Mouse (Mus musculus) embryonic facial prominence, embryonic 12.5 days (tissue): ENCODE measurements around the gene Rtn4. TPM values are rescaled to one million over a fixed set of nuclear protein-coding genes. Genes with fewer than 3 reads are reported as not detected.
A peak's percentile ranks its signal among the peaks of the same experiment; 100 is the strongest.

Source experiments
- ATAC-seq: fragments of 200-750 bp; cut with Nextera tagmentation; 2 replicates; pipeline ENCODE4 v1.8.0; 2017; ENCODE audit not compliant: insufficient number of reproducible peaks, insufficient read depth, low FRiP score, low TSS enrichment
- H3K27ac ChIP-seq: fragments of 300-500 bp; sonication (generic); 2 replicates; pipeline ENCODE4 v1.5.1; 2016; ENCODE audit warnings: mild to moderate bottlenecking
- H3K27me3 ChIP-seq: fragments of 300-500 bp; sonication (generic); 2 replicates; pipeline ENCODE4 v1.6.1; 2016; ENCODE audit warnings: mild to moderate bottlenecking, moderate library complexity
- H3K36me3 ChIP-seq: fragments of 300-500 bp; sonication (generic); 2 replicates; pipeline ENCODE4 v1.6.1; 2016; ENCODE audit warnings: mild to moderate bottlenecking
- H3K4me1 ChIP-seq: fragments of 300-500 bp; sonication (generic); 2 replicates; pipeline ENCODE4 v1.6.1; 2016
- H3K4me2 ChIP-seq: fragments of 300-500 bp; sonication (generic); replicated peaks from 2 replicates; pipeline ENCODE4 v1.6.1; 2016; ENCODE audit warnings: mild to moderate bottlenecking, moderate library complexity
- H3K4me3 ChIP-seq: fragments of 300-500 bp; sonication (generic); 2 replicates; pipeline ENCODE4 v1.5.1; 2016; ENCODE audit warnings: mild to moderate bottlenecking
- H3K9ac ChIP-seq: fragments of 300-500 bp; sonication (generic); 2 replicates; pipeline ENCODE4 v1.6.1; 2016; ENCODE audit warnings: mild to moderate bottlenecking, moderate library complexity
- H3K9me3 ChIP-seq: fragments of 300-500 bp; sonication (generic); 2 replicates; pipeline ENCODE4 v1.6.1; 2016; ENCODE audit warnings: mild to moderate bottlenecking, moderate library complexity
- WGBS: fragments of 180-500 bp; shearing (Covaris S2); methylation state at CpG from one replicate; pipeline ENCODE4 v1.1.7; 2016; 5-methylcytosine and 5-hydroxymethylcytosine counted together
- polyA plus RNA-seq: library from polyadenylated mRNA; unstranded; fragments of >200 nt; fragmentation: Nextera tagmentation; extraction: Ambion mirVana; gene quantifications from 2 replicates; pipeline ENCODE4 v1.2.1, GENCODE M21; 2016

Gene Rtn4
- polyA plus RNA-seq, 1 experiment from 2014 or later, result 92.4 TPM

DNA sequence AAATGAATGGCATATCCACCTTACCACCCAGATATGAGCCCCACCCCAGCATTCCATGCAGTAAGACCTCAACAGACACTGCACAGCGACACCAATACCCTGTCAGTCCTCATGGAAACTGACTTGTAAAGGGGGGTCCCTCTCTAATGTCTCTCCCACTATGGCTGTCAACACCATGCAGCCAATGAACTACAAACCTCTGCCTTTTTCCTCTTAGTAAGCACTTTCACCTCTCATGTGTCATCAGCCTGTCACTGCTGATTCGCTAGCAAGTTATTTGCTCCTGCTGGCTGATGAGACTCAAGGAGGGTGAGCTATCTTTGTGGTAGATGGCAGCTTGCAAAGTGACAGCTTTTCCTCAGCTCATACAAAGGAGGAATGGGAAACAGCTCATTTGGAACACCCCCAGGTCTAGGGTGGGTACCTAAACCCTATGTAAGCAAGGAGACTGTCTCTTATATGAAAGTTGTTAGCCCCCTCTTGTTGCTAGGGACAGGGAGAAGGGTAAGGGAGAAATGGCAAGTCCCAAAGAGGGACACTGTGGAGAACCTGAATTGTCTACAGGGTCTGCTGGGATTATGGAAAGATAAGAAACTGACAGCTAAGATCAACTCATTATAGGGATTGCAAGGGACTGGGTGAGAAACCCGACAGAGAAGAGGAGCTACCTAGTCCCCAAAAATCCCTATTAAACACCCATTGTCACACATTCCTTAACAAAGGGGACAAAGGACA, 78.1 kb downstream of the Rtn4 start:
- Histone ChIP-seq H3K4me2 (no peak overlapping the region), H3K9ac (no peak overlapping the region), H3K27ac (no peak overlapping the region), H3K9me3 (no peaks in the 10 kb centered on the region), H3K36me3 (no peaks in the 10 kb centered on the region), H3K4me3 (no peak overlapping the region), H3K27me3 (no peaks in the 10 kb centered on the region), H3K4me1 (no peaks in the 10 kb centered on the region)
- no peak for ATAC-seq
- 45% methylated on average over 3 of the region's 3 CpGs for WGBS

GRCm38 (mm10) chr11:29772279-29772678, 79.5 kb downstream of the Rtn4 start:
- Histone ChIP-seq H3K4me3 (no peak overlapping the region), H3K4me1 (no peaks in the 10 kb centered on the region), H3K27ac (no peak overlapping the region), H3K36me3 (no peaks in the 10 kb centered on the region), H3K4me2 (no peak overlapping the region), H3K9ac (no peak overlapping the region), H3K27me3 (no peaks in the 10 kb centered on the region), H3K9me3 (no peaks in the 10 kb centered on the region)
- no peak for ATAC-seq
- 95% methylated on average over 1 of the region's 1 CpGs for WGBS

DNA sequence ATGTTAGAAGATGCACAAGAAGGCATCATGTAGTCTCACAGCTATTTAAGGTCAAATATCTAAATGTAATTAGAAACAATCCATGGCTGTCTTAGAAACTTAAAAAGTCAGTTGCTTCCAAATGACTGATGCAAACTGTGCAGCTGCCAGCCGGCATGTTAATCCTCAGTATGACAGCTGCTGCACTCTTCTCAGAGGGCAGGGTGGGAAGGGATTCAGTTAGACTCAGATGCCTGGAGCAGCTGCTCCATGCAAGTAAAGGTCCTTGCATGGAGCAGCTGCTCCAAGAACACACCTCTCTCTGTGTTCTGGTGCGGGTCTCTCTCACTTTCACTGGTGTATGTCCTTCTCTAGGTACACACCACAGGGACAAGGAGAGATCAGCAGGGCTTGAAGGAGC, 81.5 kb downstream of the Rtn4 start:
- Histone ChIP-seq H3K36me3 (no peaks in the 10 kb centered on the region), H3K4me1 (no peaks in the 10 kb centered on the region), H3K27me3 (no peaks in the 10 kb centered on the region), H3K9ac (no peak overlapping the region), H3K4me3 (no peak overlapping the region), H3K9me3 (no peaks in the 10 kb centered on the region), H3K4me2 (no peak overlapping the region), H3K27ac (0 out of 2 replicates have a peak overlapping the region, but pooled peaks have one; percentile 36)
- WGBS, result 44% methylated on average over 2 of the region's 2 CpGs
- peak; percentile 60; the same call in 1 of the 2 replicates for ATAC-seq

GRCm38 (mm10) chr11:29774760-29775159, 82.0 kb downstream of the Rtn4 start:
- Histone ChIP-seq H3K9ac (no peak overlapping the region), H3K9me3 (no peaks in the 10 kb centered on the region), H3K27me3 (no peaks in the 10 kb centered on the region), H3K4me3 (no peak overlapping the region), H3K4me1 (no peaks in the 10 kb centered on the region), H3K27ac (0 out of 2 replicates have a peak overlapping the region, but pooled peaks have one; percentile 36), H3K36me3 (no peaks in the 10 kb centered on the region), H3K4me2 (no peak overlapping the region)
- ATAC-seq, result 0 out of 2 replicates have a peak, but pooled peaks have one; percentile 28
- 46% methylated on average over 2 of the region's 2 CpGs for WGBS

DNA sequence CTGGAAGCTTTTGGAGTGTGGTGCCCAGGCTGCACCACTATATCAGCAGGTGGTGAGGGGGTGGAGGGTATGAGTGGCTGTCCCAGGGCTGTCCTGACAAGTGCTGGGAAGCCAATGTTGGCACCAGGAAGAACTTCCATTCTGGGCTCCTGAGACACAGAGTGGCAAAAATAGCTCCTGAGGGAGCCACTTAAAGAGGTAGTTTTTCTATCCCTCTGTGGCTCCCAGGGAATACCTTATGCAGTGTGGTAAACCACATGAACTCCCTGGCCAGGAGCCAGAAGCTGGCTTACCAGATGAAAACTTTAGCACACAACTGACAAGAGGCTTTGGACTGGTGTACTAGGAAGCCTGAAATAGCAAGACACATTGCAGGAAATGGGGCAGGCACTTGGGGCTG, 85.2 kb downstream of the Rtn4 start:
- H3K4me1 ChIP-seq, result no peaks in the 10 kb centered on the region
- ATAC-seq, result no peak; the same call in 1 of the 2 replicates

GRCm38 (mm10) chr11:29778936-29779335, 86.2 kb downstream of the Rtn4 start:
- Histone ChIP-seq H3K27ac (no peak overlapping the region), H3K4me1 (no peaks in the 10 kb centered on the region), H3K4me3 (no peak overlapping the region), H3K9ac (no peak overlapping the region), H3K4me2 (no peak overlapping the region), H3K27me3 (no peaks in the 10 kb centered on the region), H3K9me3 (no peaks in the 10 kb centered on the region), H3K36me3 (no peaks in the 10 kb centered on the region)
- no peak for ATAC-seq
- 73% methylated on average over 3 of the region's 3 CpGs for WGBS

More for the DNA sequence above, 85.2 kb downstream of the Rtn4 start:
- Histone ChIP-seq H3K36me3 (no peaks in the 10 kb centered on the region), H3K9ac (no peak overlapping the region), H3K27me3 (no peaks in the 10 kb centered on the region), H3K9me3 (no peaks in the 10 kb centered on the region), H3K4me3 (no peak overlapping the region), H3K27ac (no peak overlapping the region), H3K4me2 (no peak overlapping the region)

DNA sequence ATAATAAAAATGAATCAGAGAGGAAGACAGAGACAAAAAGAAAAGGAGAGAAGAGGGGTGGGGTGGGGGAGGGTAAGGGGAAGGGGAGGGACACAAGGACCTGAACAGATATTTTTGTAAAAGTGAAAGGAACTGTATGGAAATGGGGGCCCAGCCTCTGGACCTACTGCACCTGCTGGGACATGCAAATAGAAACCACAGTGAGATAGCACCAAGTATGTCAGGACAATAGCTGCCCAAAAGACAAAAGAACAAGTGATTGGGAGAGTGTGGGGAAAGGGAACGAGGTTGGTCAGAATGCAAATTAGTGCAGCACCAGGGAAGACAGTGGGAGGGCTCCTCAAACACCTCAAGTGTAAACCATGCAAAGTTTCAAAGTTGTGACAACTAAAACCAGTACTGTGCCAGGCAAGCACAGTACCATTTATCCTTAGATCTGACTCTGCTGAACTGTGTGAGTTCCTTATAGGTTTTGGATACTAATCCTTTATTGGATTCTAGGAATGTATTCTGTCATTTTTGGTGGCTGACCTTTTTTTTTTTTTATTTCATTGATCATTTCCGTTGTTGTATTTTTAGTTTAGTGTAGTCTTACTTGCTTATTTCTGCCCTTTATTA, 86.8 kb downstream of the Rtn4 start:
- 41% methylated on average over 2 of the region's 2 CpGs for WGBS
- no peak for ATAC-seq
- Histone ChIP-seq H3K4me1 (no peaks in the 10 kb centered on the region), H3K9ac (no peak overlapping the region), H3K9me3 (no peaks in the 10 kb centered on the region), H3K27ac (no peak overlapping the region), H3K4me2 (no peak overlapping the region), H3K4me3 (no peak overlapping the region), H3K36me3 (no peaks in the 10 kb centered on the region), H3K27me3 (no peaks in the 10 kb centered on the region)

GRCm38 (mm10) chr11:29786583-29787219, 94.0 kb downstream of the Rtn4 start:
- no peak for ATAC-seq
- no peak overlapping the region for H3K4me2 ChIP-seq
- H3K4me1 ChIP-seq, result peaks cover 3% of the 10 kb centered on the region; the same call in 1 of the 2 replicates
- no peaks in the 10 kb centered on the region for H3K36me3 ChIP-seq
- no peak overlapping the region for H3K27ac ChIP-seq
- no peaks in the 10 kb centered on the region for H3K27me3 ChIP-seq
- H3K9me3 ChIP-seq, result no peaks in the 10 kb centered on the region
- no peak overlapping the region for H3K9ac ChIP-seq
- 88% methylated on average over 6 of the region's 6 CpGs for WGBS
- no peak overlapping the region for H3K4me3 ChIP-seq

- H3K9ac ChIP-seq, result no peak overlapping the region
- H3K36me3 ChIP-seq, result no peaks in the 10 kb centered on the region
- H3K27ac ChIP-seq, result no peak overlapping the region
- no peak for ATAC-seq
- no peaks in the 10 kb centered on the region for H3K27me3 ChIP-seq
- 15% methylated on average over 5 of the region's 5 CpGs for WGBS
- H3K9me3 ChIP-seq, result no peaks in the 10 kb centered on the region
- peaks cover 3% of the 10 kb centered on the region; the same call in 1 of the 2 replicates for H3K4me1 ChIP-seq
- H3K4me3 ChIP-seq, result no peak overlapping the region
- no peak overlapping the region for H3K4me2 ChIP-seq
These were observed 94.7 kb downstream of the Rtn4 start for GRCm38 (mm10) chr11:29787473-29787872.

DNA sequence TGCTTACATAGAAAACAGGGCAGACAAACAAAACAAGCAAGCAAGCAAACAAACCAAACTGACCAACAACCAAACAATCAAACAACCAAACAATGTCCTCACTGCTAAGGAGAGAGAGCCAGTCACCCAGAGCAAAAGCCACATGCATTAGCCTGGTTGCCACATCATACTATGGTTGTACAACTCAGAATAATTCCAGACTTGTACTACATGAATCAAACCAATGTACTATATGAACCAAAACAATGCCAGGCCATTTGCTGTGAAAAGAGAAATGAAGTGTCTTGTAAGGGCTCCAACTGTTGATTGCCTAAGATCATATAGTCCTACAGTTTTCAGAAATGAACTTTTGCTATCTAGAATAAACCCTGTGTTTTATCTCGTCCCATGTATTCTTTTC, 95.8 kb downstream of the Rtn4 start:
- Histone ChIP-seq H3K9me3 (no peaks in the 10 kb centered on the region), H3K27ac (no peak overlapping the region), H3K4me1 (peaks cover 3% of the 10 kb centered on the region; the same call in 1 of the 2 replicates), H3K36me3 (no peaks in the 10 kb centered on the region), H3K27me3 (no peaks in the 10 kb centered on the region), H3K9ac (no peak overlapping the region), H3K4me2 (no peak overlapping the region), H3K4me3 (no peak overlapping the region)
- no peak for ATAC-seq
- WGBS, result 58% methylated on average over 1 of the region's 1 CpGs

DNA sequence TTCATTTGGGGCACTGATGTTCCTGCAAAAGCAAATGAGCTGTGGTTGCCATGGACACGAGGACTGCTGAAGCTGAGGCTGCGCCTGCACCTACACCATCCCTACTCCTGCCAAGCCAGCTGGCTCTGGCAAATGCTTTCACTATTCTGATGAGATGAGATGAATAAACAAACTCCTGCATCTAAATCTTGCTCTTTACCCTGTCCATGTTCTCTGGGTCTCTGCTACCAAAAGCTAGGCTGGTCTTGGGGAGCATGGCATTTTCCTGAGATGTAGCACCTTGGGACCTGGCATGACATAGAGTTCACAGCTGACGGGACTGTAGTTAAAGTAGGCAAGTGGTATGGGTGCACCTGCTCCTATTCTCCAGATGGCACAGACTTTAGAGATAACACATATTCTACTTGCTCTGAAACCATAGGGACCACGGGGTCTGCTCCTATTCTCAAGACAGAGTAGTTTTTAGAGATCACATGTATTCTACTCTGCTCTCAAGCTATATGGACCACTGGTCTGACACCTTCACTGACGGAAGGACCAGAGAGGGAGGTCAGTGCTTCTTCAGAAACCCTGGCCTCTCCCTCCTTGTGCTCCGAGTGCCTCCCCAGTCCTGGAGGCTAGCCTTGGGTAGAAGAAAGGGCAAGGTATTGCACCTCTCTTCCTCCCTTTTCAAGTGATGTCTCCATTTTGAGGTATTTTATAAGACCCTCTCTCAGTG, 96.3 kb downstream of the Rtn4 start:
- no peak overlapping the region for H3K9ac ChIP-seq
- no peaks in the 10 kb centered on the region for H3K27me3 ChIP-seq
- no peak overlapping the region for H3K4me2 ChIP-seq
- H3K27ac ChIP-seq, result no peak overlapping the region
- H3K9me3 ChIP-seq, result no peaks in the 10 kb centered on the region
- no peak for ATAC-seq
- 74% methylated on average over 6 of the region's 6 CpGs for WGBS
- H3K4me3 ChIP-seq, result no peak overlapping the region
- no peaks in the 10 kb centered on the region for H3K36me3 ChIP-seq
- H3K4me1 ChIP-seq, result peaks cover 3% of the 10 kb centered on the region; the same call in 1 of the 2 replicates
